Comparison of ENCODE assay signal across 28 mouse cellular contexts in genomic region chr3:32437297-32437696, GRCm38 (mm10). TPM values are rescaled to one million over a fixed set of nuclear protein-coding genes. Genes with fewer than 3 reads are reported as not detected.
DNase-seq lines count a peak whose midpoint lies in the region; ATAC-seq and TF ChIP-seq lines count a peak whose summit lies in the region.
"Had no signal": no experiment of that assay in that cellular context is flagged by ENCODE, and none has a peak within 500 bp of the region (broad histone marks: within the 10 kb centered on the region; RNA-seq: fewer than 3 reads in every experiment).

No protein-coding gene starts in this region.

- no peaks in the 10 kb centered on the region for H3K9me3 ChIP-seq in CH12.LX (replicated peaks; ENCODE audit: low read length)
- H3K9me3 ChIP-seq in MEL (replicated peaks; ENCODE audit: insufficient read depth, low read length), result no peaks in the 10 kb centered on the region
- H3K9me3 ChIP-seq: embryonic facial prominence, embryonic 12.5 days; embryonic facial prominence, embryonic 15.5 days; heart, embryonic 15.5 days; hindbrain, embryonic 10.5 days; hindbrain, embryonic 13.5 days had no signal

- H3K36me3 ChIP-seq in CH12.LX (replicated peaks in 1 of 2; ENCODE audit: control insufficient read depth in 1 of 2, insufficient read depth in 1 of 2, low read length in 1 of 2) (peaks cover 27 to 51% of the 10 kb centered on the region in 2 experiments), MEL (ENCODE audit: control insufficient read depth in 1 of 2, insufficient read depth in 2 of 2, low read length in 2 of 2) (peaks cover 0 to 11% of the 10 kb centered on the region in 2 experiments; a peak in 2 of 4 replicates)

- H3K9ac ChIP-seq in CH12.LX (ENCODE audit: insufficient read depth, low read depth) (peak overlapping the region; percentile 85), MEL (ENCODE audit: control insufficient read depth, low read depth, low read length, poor library complexity, severe bottlenecking) (no peak overlapping the region)
- H3K9ac ChIP-seq: embryonic facial prominence, embryonic 12.5 days; embryonic facial prominence, embryonic 15.5 days; forebrain, postnatal 0 days; heart, embryonic 12.5 days; heart, embryonic 15.5 days; hindbrain, embryonic 13.5 days had no signal

- no peak for TF ChIP-seq EP300 in CH12.LX (IDR thresholded peaks at IDR 0.05; ENCODE audit: low read length)
- no peak for TF ChIP-seq EP300 in MEL (IDR thresholded peaks at IDR 0.05; ENCODE audit: low read depth in 1 of 2, low read length in 2 of 2)

- TF ChIP-seq POLR2A in CH12.LX (IDR thresholded peaks at IDR 0.05; ENCODE audit: low read depth, low read length) (no peak), MEL (IDR thresholded peaks at IDR 0.05; ENCODE audit: control insufficient read depth in 1 of 2, insufficient read depth in 1 of 2, low read depth in 1 of 2, low read length in 2 of 2, poor library complexity in 1 of 2) (no peak)

- no peak for TF ChIP-seq CTCF in CH12.LX (conservative IDR thresholded peaks at IDR 0.05 in 1 of 2, IDR thresholded peaks at IDR 0.05 in 1 of 2; ENCODE audit: low read depth in 2 of 2, low read length in 2 of 2)
- no peak for TF ChIP-seq CTCF in MEL (IDR thresholded peaks at IDR 0.05 in 2 of 3, conservative IDR thresholded peaks at IDR 0.05 in 1 of 3; ENCODE audit: control insufficient read depth in 1 of 3, insufficient read depth in 1 of 3, low read depth in 2 of 3, low read length in 3 of 3, poor library complexity in 1 of 3, severe bottlenecking in 1 of 3)

- ATAC-seq in megakaryocyte-erythroid progenitor cell, adult 5-6 weeks (replicated peaks; ENCODE audit: low FRiP score, low TSS enrichment, poor library complexity, severe bottlenecking), result 0 out of 2 replicates have a peak, but pooled peaks have one; percentile 37
- ATAC-seq: forebrain, embryonic 14.5 days; forebrain, postnatal 0 days; hindbrain, embryonic 16.5 days had no signal

- in situ Hi-C loops in CH12.LX (cut with MboI; ENCODE audit: low pct_ligation_motif_present, low pct_unique_long_range_greater_than_20kb, low sequenced_read_pairs), result no loop called here

- H3K27me3 ChIP-seq in CH12.LX (replicated peaks) (no peaks in the 10 kb centered on the region), MEL (ENCODE audit: control insufficient read depth in 1 of 2, insufficient read depth in 2 of 2, low read length in 2 of 2) (no peaks in the 10 kb centered on the region)
- H3K27me3 ChIP-seq: embryonic facial prominence, embryonic 12.5 days; embryonic facial prominence, embryonic 15.5 days; heart, embryonic 12.5 days; heart, embryonic 15.5 days; hindbrain, embryonic 13.5 days had no signal

- peak; percentile 83 for DNase-seq in heart, adult 11 months
- DNase-seq in heart, adult 8-10 months (ENCODE audit: low spot score), result no peak
- DNase-seq in CH12.LX (ENCODE audit: extremely low read depth) (peak; percentile 18), MEL (ENCODE audit: low read depth, low spot score) (peak; percentile 27)
- no peak for DNase-seq in retina, embryonic 14.5 days (ENCODE audit: low spot score)
- no peak for DNase-seq in frontal cortex, postnatal 14 days (ENCODE audit: low spot score in 2 of 2)
- DNase-seq: adrenal gland, adult 2 months; adrenal gland, postnatal 14 days; cerebellum, adult 11 months; cerebellum, adult 2 months; cerebellum, adult 9-11 months; cerebellum, postnatal 25 days; forebrain, postnatal 0 days; gastrocnemius, postnatal 36 days; heart, postnatal 10 days; heart, postnatal 36 days had no signal

- H3K79me2 ChIP-seq in CH12.LX (replicated peaks; ENCODE audit: control insufficient read depth, extremely low read depth, insufficient read depth, poor library complexity, severe bottlenecking) (peaks cover 3% of the 10 kb centered on the region; the same call in 1 of the 2 replicates), MEL (ENCODE audit: control insufficient read depth, insufficient read depth, low read length, poor library complexity) (no peaks in the 10 kb centered on the region)

- H3K4me2 ChIP-seq in CH12.LX (ENCODE audit: insufficient read depth, low read depth, poor library complexity, severe bottlenecking), result peak overlapping the region; percentile 72
- H3K4me2 ChIP-seq: embryonic facial prominence, embryonic 12.5 days; embryonic facial prominence, embryonic 15.5 days; heart, embryonic 12.5 days; heart, embryonic 15.5 days; hindbrain, embryonic 13.5 days had no signal

- dilution Hi-C loops in CH12.LX (cut with MboI; ENCODE audit: extremely low pct_ligation_motif_present, extremely low pct_unique_long_range_greater_than_20kb, low sequenced_read_pairs), result no loop called here

- H3K4me1 ChIP-seq in CH12.LX (ENCODE audit: control insufficient read depth in 1 of 2, insufficient read depth in 2 of 2) (peaks cover 16 to 64% of the 10 kb centered on the region in 2 experiments), MEL (ENCODE audit: control insufficient read depth in 1 of 2, insufficient read depth in 2 of 2, low read length in 2 of 2) (no peaks in the 10 kb centered on the region)
- H3K4me1 ChIP-seq: embryonic facial prominence, embryonic 12.5 days; embryonic facial prominence, embryonic 15.5 days; heart, embryonic 15.5 days; hindbrain, embryonic 10.5 days; hindbrain, embryonic 13.5 days had no signal

- peak overlapping the region; percentile 90 for H3K27ac ChIP-seq in CH12.LX (ENCODE audit: insufficient read depth, low read depth)
- no peak overlapping the region for H3K27ac ChIP-seq in MEL (ENCODE audit: control insufficient read depth, low read depth, low read length)
- H3K27ac ChIP-seq: embryonic facial prominence, embryonic 12.5 days; embryonic facial prominence, embryonic 15.5 days; heart, embryonic 15.5 days; hindbrain, embryonic 10.5 days; hindbrain, embryonic 13.5 days had no signal

- TF ChIP-seq RAD21 in CH12.LX (IDR thresholded peaks at IDR 0.05; ENCODE audit: low read depth, low read length), result no peak
- TF ChIP-seq RAD21 in MEL (IDR thresholded peaks at IDR 0.05; ENCODE audit: low read depth, low read length), result no peak

- H3K4me3 ChIP-seq in CH12.LX (replicated peaks in 1 of 3; ENCODE audit: low read depth in 2 of 3, low read length in 2 of 3, poor library complexity in 1 of 3), result peak overlapping the region in 2 of 3 experiments; percentile 17 to 37
- no peak overlapping the region for H3K4me3 ChIP-seq in MEL (ENCODE audit: control insufficient read depth in 1 of 2, insufficient read depth in 1 of 2, low read depth in 2 of 2, low read length in 2 of 2)
- H3K4me3 ChIP-seq: embryonic facial prominence, embryonic 12.5 days; embryonic facial prominence, embryonic 15.5 days; heart, embryonic 12.5 days; heart, embryonic 15.5 days; hindbrain, embryonic 10.5 days; hindbrain, embryonic 13.5 days had no signal

TF ChIP-seq in CH12.LX, 34 proteins besides CTCF, POLR2A, EP300 and RAD21:
- TF ChIP-seq HCFC1 (IDR thresholded peaks at IDR 0.05; ENCODE audit: low read depth, low read length) (no peak), TCF12 (IDR thresholded peaks at IDR 0.05; ENCODE audit: low read depth, low read length) (0 out of 2 replicates have a peak, but pooled peaks have one; percentile 17)

TF ChIP-seq in MEL, 35 proteins besides CTCF, POLR2A, EP300 and RAD21:
- no peak for TF ChIP-seq TBP (IDR thresholded peaks at IDR 0.05; ENCODE audit: low read depth, low read length)
- no peak for TF ChIP-seq MYC (IDR thresholded peaks at IDR 0.05; ENCODE audit: low read depth, low read length)
- TF ChIP-seq CHD1 (IDR thresholded peaks at IDR 0.05; ENCODE audit: low read depth, low read length), result no peak
- no peak for TF ChIP-seq ELF1 (IDR thresholded peaks at IDR 0.05; ENCODE audit: low read depth, low read length)
- TF ChIP-seq ZC3H11A (IDR thresholded peaks at IDR 0.05; ENCODE audit: low read depth, low read length), result no peak
- no peak for TF ChIP-seq HCFC1 (IDR thresholded peaks at IDR 0.05; ENCODE audit: low read depth, low read length)
- no peak for TF ChIP-seq ETS1 (IDR thresholded peaks at IDR 0.05; ENCODE audit: low read depth, low read length)
- TF ChIP-seq NRF1 (IDR thresholded peaks at IDR 0.05; ENCODE audit: insufficient read depth, low read depth, low read length, poor library complexity, severe bottlenecking), result no peak
- TF ChIP-seq MEF2A (IDR thresholded peaks at IDR 0.05; ENCODE audit: extremely low read depth, insufficient replicate concordance, low read depth, low read length, poor library complexity, severe bottlenecking), result no peak
- no peak for TF ChIP-seq ZKSCAN1 (IDR thresholded peaks at IDR 0.05; ENCODE audit: low read depth, low read length)
- TF ChIP-seq TAL1 (IDR thresholded peaks at IDR 0.05; ENCODE audit: low read length), result no peak
- TF ChIP-seq RCOR1 (IDR thresholded peaks at IDR 0.05; ENCODE audit: low read depth, low read length), result no peak
- TF ChIP-seq ZMIZ1 (IDR thresholded peaks at IDR 0.05; ENCODE audit: low read depth, low read length), result no peak
- no peak for TF ChIP-seq ZNF384 (IDR thresholded peaks at IDR 0.05; ENCODE audit: low read depth, low read length)
- TF ChIP-seq USF2 (IDR thresholded peaks at IDR 0.05; ENCODE audit: borderline replicate concordance in 1 of 2, insufficient read depth in 1 of 2, low read depth in 1 of 2, low read length in 2 of 2), result no peak
- no peak for TF ChIP-seq UBTF (IDR thresholded peaks at IDR 0.05; ENCODE audit: borderline replicate concordance, insufficient read depth, low read depth, low read length)
- no peak for TF ChIP-seq KAT2A (conservative IDR thresholded peaks at IDR 0.05; ENCODE audit: low read depth, low read length)

RNA-seq across cellular contexts. Expression of gene Pik3ca, which starts 39.8 kb away (rescaled TPM):
- 10 to 100 TPM; 42.2 to 50.1 (median 45.1) TPM for total RNA-seq in heart, adult 8-10 months (2022)
- total RNA-seq in CH12.LX (2012; rRNA removed), result 19.6 and 21.1 TPM in 2 replicates
- total RNA-seq in CH12.LX (2014; rRNA removed), result 26.5 and 32.8 TPM in 2 replicates
- 11.1 and 19.1 TPM in 2 replicates for polyA plus RNA-seq in CH12.LX (2012; ENCODE audit: insufficient read length, low read depth)
- total RNA-seq in MEL (2012; rRNA removed), result 11.1 and 11.7 TPM in 2 replicates
- polyA plus RNA-seq in MEL (2012; ENCODE audit: insufficient read depth in 1 of 2, insufficient read length in 2 of 2, low read depth in 1 of 2, low replicate concordance in 2 of 2, missing spikeins in 1 of 2), result 10 to 100 TPM in 1 of 2 experiments, not detected in 1; 13.1 TPM
- total RNA-seq in megakaryocyte-erythroid progenitor cell, adult 5-6 weeks (2014; fragmentation: Nextera tagmentation), result 15.5 and 20.1 TPM in 2 replicates
- 26.6 and 28.1 TPM in 2 replicates for total RNA-seq in megakaryocyte-erythroid progenitor cell, adult 5-6 weeks (2017)

RNA-seq across cellular contexts. Expression of gene Kcnmb3, which starts 54.7 kb away (rescaled TPM):
- total RNA-seq in heart, adult 8-10 months (2022), result not detected
- total RNA-seq in CH12.LX (2012; rRNA removed), result 1.0 and 1.3 TPM in 2 replicates
- total RNA-seq in CH12.LX (2014; rRNA removed), result 2.2 and 2.4 TPM in 2 replicates
- polyA plus RNA-seq in CH12.LX (2012; ENCODE audit: insufficient read length, low read depth), result 4.7 and 5.2 TPM in 2 replicates
- not detected in 2 replicates for total RNA-seq in MEL (2012; rRNA removed)
- polyA plus RNA-seq in MEL (2012; ENCODE audit: insufficient read depth in 1 of 2, insufficient read length in 2 of 2, low read depth in 1 of 2, low replicate concordance in 2 of 2, missing spikeins in 1 of 2), result not detected
- not detected in 2 replicates for total RNA-seq in megakaryocyte-erythroid progenitor cell, adult 5-6 weeks (2014; fragmentation: Nextera tagmentation)
- not detected in 2 replicates for total RNA-seq in megakaryocyte-erythroid progenitor cell, adult 5-6 weeks (2017)
- total RNA-seq: common myeloid progenitor, adult 5-6 weeks; forebrain, postnatal 0 days; gastrocnemius, adult 8-10 months; granulocyte monocyte progenitor cell, adult 5-6 weeks; heart, postnatal 36 days had no signal
- polyA plus RNA-seq: adrenal gland, adult 2 months; forebrain, embryonic 14.5 days; forebrain, postnatal 0 days; heart, embryonic 12.5 days; heart, embryonic 15.5 days; hindbrain, embryonic 10.5 days; hindbrain, embryonic 13.5 days had no signal

Comparison
In these comparisons a context has a peak if more than half of its experiments do, and no peak if none do; other contexts are left out.
1. DNase-seq: peak in heart, adult 11 months (single experiment), CH12.LX (single experiment) and MEL (single experiment); none in heart, adult 8-10 months (single experiment), retina, embryonic 14.5 days (single experiment) and frontal cortex, postnatal 14 days (0 of 2).
2. H3K4me3 ChIP-seq: peak in CH12.LX (2 of 3); none in MEL (0 of 2).